Mouse (Mus musculus) heart, embryonic 14.5 days (tissue): ENCODE measurements around the gene Grasp. TPM values are rescaled to one million over a fixed set of nuclear protein-coding genes. Genes with fewer than 3 reads are reported as not detected.

ENCODE experiments used
- ATAC-seq: fragments of 200-750 bp; cut with Nextera tagmentation; 2 replicates; pipeline ENCODE4 v1.8.0; 2017; ENCODE audit warnings: low read depth, moderate TSS enrichment; ENCODE audit not compliant: insufficient number of reproducible peaks, insufficient read depth, low FRiP score
- H3K27ac ChIP-seq, 2 experiments: fragments of 200-500 bp in 1 of 2; fragments of 300-500 bp in 1 of 2; sonication (generic) in 1 of 2; replicated peaks in 1 of 2; 2 replicates each; pipeline ENCODE4 v1.5.1; 2012 to 2014; ENCODE audit warnings: low read depth in 2 of 2, low read length in 2 of 2, control low read depth in 1 of 2, mild to moderate bottlenecking in 1 of 2, mixed read lengths in 1 of 2; ENCODE audit not compliant: control insufficient read depth in 1 of 2, insufficient read depth in 1 of 2
- H3K27me3 ChIP-seq: fragments of 300-500 bp; sonication (generic); 2 replicates; pipeline ENCODE4 v1.6.1; 2014; ENCODE audit warnings: mild to moderate bottlenecking, low read length, control low read depth; ENCODE audit not compliant: control insufficient read depth, insufficient read depth
- H3K36me3 ChIP-seq: fragments of 300-500 bp; sonication (generic); 2 replicates; pipeline ENCODE4 v1.6.1; 2014; ENCODE audit warnings: mild to moderate bottlenecking, control low read depth, low read length, mixed read lengths; ENCODE audit not compliant: control insufficient read depth, insufficient read depth
- H3K4me1 ChIP-seq, 2 experiments: fragments of 200-500 bp in 1 of 2; fragments of 300-500 bp in 1 of 2; sonication (generic) in 1 of 2; 2 replicates each; pipeline ENCODE4 v1.6.1; 2012 to 2014; ENCODE audit warnings: low read length in 2 of 2, control low read depth in 1 of 2, mixed read lengths in 1 of 2; ENCODE audit not compliant: control insufficient read depth in 2 of 2, insufficient read depth in 2 of 2
- H3K4me2 ChIP-seq: fragments of 300-500 bp; sonication (generic); 2 replicates; pipeline ENCODE4 v1.6.1; 2014; ENCODE audit warnings: mild to moderate bottlenecking, low read length
- H3K4me3 ChIP-seq, 2 experiments: fragments of 200-500 bp in 1 of 2; fragments of 300-500 bp in 1 of 2; sonication (generic) in 1 of 2; 2 replicates each; pipeline ENCODE4 v1.5.1; 2012 to 2014; ENCODE audit warnings: low read length in 2 of 2, mild to moderate bottlenecking in 2 of 2, control low read depth in 1 of 2, low read depth in 1 of 2, moderate library complexity in 1 of 2; ENCODE audit not compliant: control insufficient read depth in 1 of 2, insufficient read depth in 1 of 2
- H3K9ac ChIP-seq: fragments of 300-500 bp; sonication (generic); 2 replicates; pipeline ENCODE4 v1.6.1; 2014; ENCODE audit warnings: mild to moderate bottlenecking, low read length
- H3K9me3 ChIP-seq: fragments of 300-500 bp; sonication (generic); 2 replicates; pipeline ENCODE4 v1.6.1; 2016; ENCODE audit warnings: low read length, control low read depth; ENCODE audit not compliant: control insufficient read depth
- WGBS: fragments of 180-500 bp; shearing (Covaris S2); extraction: QIAGEN DNeasy Blood & Tissue Kit; methylation state at CpG from one replicate; pipeline ENCODE4 v1.1.7; 2014; 5-methylcytosine and 5-hydroxymethylcytosine counted together
- polyA plus RNA-seq: library from polyadenylated mRNA; unstranded; fragments of >200 nt; fragmentation: Nextera tagmentation; extraction: Ambion mirVana; gene quantifications from 2 replicates; pipeline ENCODE4 v1.2.1, GENCODE M21; 2014

Grasp gene
- polyA plus RNA-seq, 1 experiment from 2014 or later, result 5.5 TPM

GRCm38 (mm10) chr15:101235728-101236327 is 11.8 kb downstream of the Grasp start:
- Histone ChIP-seq H3K27me3 (no peaks in the 10 kb centered on the region), H3K4me3 (no peak overlapping the region), H3K9ac (no peak overlapping the region), H3K4me2 (peak overlapping the region; percentile 9; the same call in 1 of the 2 replicates), H3K36me3 (peaks cover 22% of the 10 kb centered on the region), H3K4me1 (peaks cover 13 to 26% of the 10 kb centered on the region in 2 experiments), H3K27ac (no peak overlapping the region), H3K9me3 (no peaks in the 10 kb centered on the region)
- 35% methylated on average over 11 of the region's 12 CpGs for WGBS
- ATAC-seq, result no peak

- no peak overlapping the region for H3K9ac ChIP-seq
- H3K36me3 ChIP-seq, result peaks cover 11% of the 10 kb centered on the region; the same call in 1 of the 2 replicates
- peaks cover 19 to 33% of the 10 kb centered on the region in 2 experiments for H3K4me1 ChIP-seq
- no peak overlapping the region for H3K27ac ChIP-seq
- H3K4me2 ChIP-seq, result no peak overlapping the region
- no peak overlapping the region for H3K4me3 ChIP-seq
- WGBS, result 6% methylated on average over 3 of the region's 3 CpGs
- ATAC-seq, result no peak
- H3K27me3 ChIP-seq, result no peaks in the 10 kb centered on the region
- no peaks in the 10 kb centered on the region for H3K9me3 ChIP-seq
Observed at GRCm38 (mm10) chr15:101236878-101237277, 12.9 kb downstream of the Grasp start.

GRCm38 (mm10) chr15:101238885-101239511 is 15.0 kb downstream of the Grasp start:
- Histone ChIP-seq H3K4me3 (peak overlapping the region; percentile 34 to 35), H3K27ac (0 out of 4 replicates have a peak overlapping the region, but pooled peaks of 1 of the 2 experiments have one; percentile 25), H3K27me3 (no peaks in the 10 kb centered on the region), H3K9ac (peak overlapping the region; percentile 67), H3K36me3 (no peaks in the 10 kb centered on the region), H3K4me1 (peaks cover 25 to 41% of the 10 kb centered on the region in 2 experiments), H3K4me2 (peak overlapping the region; percentile 77), H3K9me3 (no peaks in the 10 kb centered on the region)
- WGBS, result 4% methylated on average over 27 of the region's 28 CpGs
- no peak for ATAC-seq

GRCm38 (mm10) chr15:101239821-101240220 is 15.8 kb downstream of the Grasp start:
- no peaks in the 10 kb centered on the region for H3K36me3 ChIP-seq
- H3K4me3 ChIP-seq, result no peak overlapping the region
- no peak overlapping the region for H3K4me2 ChIP-seq
- no peaks in the 10 kb centered on the region for H3K27me3 ChIP-seq
- 70% methylated on average over 8 of the region's 8 CpGs for WGBS
- no peaks in the 10 kb centered on the region for H3K9me3 ChIP-seq
- peaks cover 25 to 41% of the 10 kb centered on the region in 2 experiments for H3K4me1 ChIP-seq
- no peak overlapping the region for H3K27ac ChIP-seq
- H3K9ac ChIP-seq, result no peak overlapping the region
- no peak for ATAC-seq

GRCm38 (mm10) chr15:101240799-101241204 is 16.8 kb downstream of the Grasp start:
- peak; percentile 85 for ATAC-seq
- no peaks in the 10 kb centered on the region for H3K9me3 ChIP-seq
- H3K4me1 ChIP-seq, result peaks cover 22 to 40% of the 10 kb centered on the region in 2 experiments
- WGBS, result 2% methylated on average over 10 of the region's 10 CpGs
- H3K27ac ChIP-seq, result peak overlapping the region; percentile 99
- peak overlapping the region; percentile 60 for H3K4me2 ChIP-seq
- H3K27me3 ChIP-seq, result no peaks in the 10 kb centered on the region
- H3K9ac ChIP-seq, result peak overlapping the region; percentile 62
- H3K36me3 ChIP-seq, result no peaks in the 10 kb centered on the region
- H3K4me3 ChIP-seq, result peak overlapping the region; percentile 21 to 27

- Histone ChIP-seq H3K4me1 (peaks cover 18 to 37% of the 10 kb centered on the region in 2 experiments), H3K36me3 (no peaks in the 10 kb centered on the region), H3K9me3 (no peaks in the 10 kb centered on the region), H3K9ac (peak overlapping the region; percentile 62), H3K4me3 (peak overlapping the region; percentile 21 to 27), H3K27me3 (no peaks in the 10 kb centered on the region), H3K4me2 (peak overlapping the region; percentile 60), H3K27ac (peak overlapping the region; percentile 99)
- peak; percentile 52 for ATAC-seq
- 14% methylated on average over 9 of the region's 9 CpGs for WGBS
Observed at GRCm38 (mm10) chr15:101241236-101241635, 17.2 kb downstream of the Grasp start.

DNA sequence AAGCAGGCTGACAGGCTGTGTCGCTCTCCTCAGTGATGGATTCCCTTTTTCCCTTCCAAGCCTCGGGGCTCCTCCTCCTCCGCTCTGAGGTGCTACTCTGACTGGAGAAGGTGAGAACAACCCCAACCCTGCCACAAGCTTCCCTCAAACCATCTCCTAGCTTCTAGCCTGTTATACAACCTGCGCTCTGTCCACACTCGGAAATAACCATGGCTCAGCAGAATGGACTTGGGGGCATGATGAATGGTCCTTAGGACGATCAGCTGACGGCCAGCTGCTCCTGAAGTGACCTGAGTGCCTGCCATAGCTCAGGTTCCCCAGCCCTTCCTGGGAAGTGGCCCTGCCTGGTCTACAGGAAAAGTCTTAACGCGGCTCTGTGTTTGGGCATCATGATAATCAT is 17.9 kb downstream of the Grasp start:
- H3K36me3 ChIP-seq, result no peaks in the 10 kb centered on the region

More for the DNA sequence above, 17.9 kb downstream of the Grasp start:
- Histone ChIP-seq H3K4me3 (peak overlapping the region in 1 of 2 experiments; percentile 27; a peak in 1 of 4 replicates), H3K9ac (peak overlapping the region; percentile 62), H3K9me3 (no peaks in the 10 kb centered on the region), H3K4me2 (peak overlapping the region; percentile 60), H3K27me3 (no peaks in the 10 kb centered on the region), H3K4me1 (peaks cover 22 to 39% of the 10 kb centered on the region in 2 experiments), H3K27ac (peak overlapping the region; percentile 99)
- 44% methylated on average over 9 of the region's 9 CpGs for WGBS
- ATAC-seq, result no peak
